Mouse (Mus musculus) embryo, embryonic 11 days (tissue): ENCODE measurements around the gene Tspan10.

Experiments
- DNase-seq: peaks from one replicate; pipeline ENCODE4 v3.0.0-alpha.2; 2015

Tspan10 gene

DNA sequence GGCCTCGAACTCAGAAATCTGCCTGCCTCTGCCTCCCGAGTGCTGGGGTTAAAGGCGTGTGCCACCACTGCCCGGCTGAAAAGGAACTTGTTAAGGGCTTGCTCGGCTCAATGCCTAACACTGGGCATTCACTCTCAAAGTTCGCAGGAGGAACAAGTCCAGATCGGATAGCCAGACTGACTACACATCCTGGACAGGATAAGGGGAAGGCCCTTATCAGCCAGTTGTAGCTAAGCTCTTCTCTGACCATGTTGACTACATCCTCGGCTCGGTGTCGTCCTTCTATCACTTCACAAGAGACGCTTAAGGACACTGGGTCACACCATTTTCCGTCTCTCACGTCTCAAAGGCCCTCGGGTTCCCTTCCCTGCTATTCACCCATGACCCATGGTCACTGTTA lies 14.9 kb downstream of the Tspan10 start:
- DNase-seq = no peak

DNA sequence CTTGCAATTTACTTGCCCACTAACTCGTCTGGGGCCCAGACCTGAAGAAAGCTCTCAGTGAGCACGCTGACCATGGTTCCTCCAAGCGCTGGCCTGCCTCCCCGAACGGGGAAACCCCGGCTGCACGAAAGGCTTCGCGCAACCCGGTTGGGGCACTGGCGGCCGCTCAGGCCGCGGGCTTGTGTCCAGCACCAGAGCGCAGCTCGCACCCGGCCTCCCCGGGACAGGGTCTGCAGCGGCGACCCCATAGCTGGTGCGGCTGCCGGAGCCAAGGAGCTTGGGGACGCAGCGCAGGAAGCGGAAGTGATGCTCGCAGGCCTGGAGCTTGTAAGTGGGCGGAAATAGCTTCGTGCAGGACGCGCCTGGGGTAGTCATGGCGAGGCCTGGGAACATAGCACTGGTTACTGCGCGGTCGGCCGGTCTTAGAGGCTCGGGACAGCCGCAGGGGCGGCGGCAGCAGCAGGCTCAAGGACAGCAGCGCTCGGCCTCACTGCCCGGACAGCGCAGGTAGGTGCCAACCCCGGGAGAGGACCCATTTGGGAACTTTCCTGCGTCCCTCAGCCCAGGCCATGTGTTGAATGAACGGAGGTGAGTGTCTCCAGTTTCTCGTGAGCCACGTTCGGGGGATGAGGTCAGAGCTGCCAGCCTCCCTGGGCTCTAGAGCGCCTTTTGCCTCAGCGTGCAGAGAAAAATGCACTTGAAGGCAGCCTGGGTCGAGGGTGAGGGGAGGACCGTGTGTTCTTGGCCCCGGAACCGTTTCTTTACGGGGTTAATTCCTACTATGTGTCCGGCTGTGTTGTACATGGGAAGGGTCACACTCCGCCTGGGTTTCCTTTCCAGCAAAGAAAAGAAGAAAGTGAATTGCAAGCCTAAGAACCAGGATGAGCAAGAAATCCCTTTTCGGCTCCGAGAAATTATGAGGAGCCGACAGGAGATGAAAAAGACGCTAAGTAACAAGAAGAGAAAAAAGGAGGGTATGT lies 15.6 kb downstream of the Tspan10 start, which contains the start of the genes Oxld1 and Ccdc137:
Gene Oxld1 (minus strand): TSS at position 297 of the 980 bp plus-strand sequence.
Gene Ccdc137 (plus strand): TSS at position 344 of the 980 bp plus-strand sequence.
- peak; percentile 94 for DNase-seq

DNA sequence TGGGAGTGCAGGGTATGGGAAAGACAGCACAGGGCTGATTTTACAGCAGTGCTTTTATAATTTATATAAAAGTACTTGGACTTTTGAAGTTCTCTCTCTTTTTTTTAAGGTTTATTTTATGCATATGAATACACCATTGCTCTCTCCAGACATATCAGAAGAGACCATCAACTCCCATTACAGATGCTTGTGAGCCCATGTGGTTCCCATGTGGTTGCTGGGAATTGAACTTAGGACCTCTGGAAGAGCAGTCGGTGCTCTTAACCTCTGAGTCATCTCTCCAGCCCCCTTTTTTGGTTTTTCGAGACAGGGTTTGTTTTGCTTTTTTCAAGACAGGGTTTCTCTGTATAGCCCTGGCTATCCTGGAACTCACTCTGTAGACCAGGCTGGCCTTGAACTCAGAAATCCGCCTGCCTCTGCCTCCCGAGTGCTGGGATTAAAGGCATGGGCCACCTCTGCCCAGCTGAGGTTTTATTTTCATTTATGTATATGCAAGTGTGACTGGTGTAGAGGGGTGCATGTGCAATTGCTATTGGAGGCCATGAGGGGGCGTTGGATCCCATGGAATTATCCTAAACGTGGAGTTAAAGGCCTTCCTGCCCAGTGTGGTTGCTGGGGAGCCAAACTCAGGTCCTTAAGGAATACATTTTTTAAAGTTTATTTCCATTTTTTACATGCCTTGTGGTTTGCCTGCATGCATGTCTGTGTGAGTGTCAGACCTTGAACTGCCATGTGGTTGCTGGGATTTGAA lies 16.6 kb downstream of the Tspan10 start:
- DNase-seq = no peak

DNA sequence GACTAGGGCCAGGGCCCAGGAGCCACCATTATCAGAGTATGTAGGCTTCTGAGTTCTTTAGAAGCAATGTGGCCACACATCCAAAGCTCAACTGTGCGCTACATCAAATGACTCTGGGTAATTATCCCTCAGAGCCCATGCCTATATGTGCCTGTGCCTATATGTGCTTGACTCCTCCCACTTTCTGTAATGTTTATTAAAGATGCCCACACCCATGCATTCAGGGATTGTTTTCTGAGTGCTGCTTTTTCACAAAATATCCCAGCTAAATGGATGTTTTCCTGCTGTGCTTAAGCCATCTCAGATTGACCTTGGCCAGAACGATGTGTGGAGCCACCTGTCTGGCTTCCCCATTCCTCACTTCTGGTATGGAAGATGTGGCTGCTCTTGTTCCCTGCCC lies 21.1 kb downstream of the Tspan10 start:
- DNase-seq = no peak

DNA sequence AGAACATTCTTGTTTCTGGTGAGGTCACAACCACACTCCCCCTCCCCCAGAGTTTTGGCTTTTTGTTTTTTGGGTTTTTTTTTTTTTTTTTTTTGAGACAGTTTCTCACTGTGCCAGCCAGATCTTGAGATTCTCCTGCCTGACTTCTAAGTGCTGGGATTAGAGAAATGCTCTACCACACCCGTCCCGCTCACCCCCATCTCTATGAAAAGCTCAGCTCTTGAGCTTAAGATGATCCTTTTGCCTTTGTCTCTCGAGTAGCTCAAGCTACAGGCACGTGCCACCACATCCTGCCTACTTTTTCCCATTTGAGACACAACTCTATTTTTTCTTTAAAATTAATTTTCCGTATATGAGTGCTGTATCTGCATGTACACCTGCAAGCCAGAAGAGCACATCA lies 21.9 kb downstream of the Tspan10 start:
- no peak for DNase-seq

DNA sequence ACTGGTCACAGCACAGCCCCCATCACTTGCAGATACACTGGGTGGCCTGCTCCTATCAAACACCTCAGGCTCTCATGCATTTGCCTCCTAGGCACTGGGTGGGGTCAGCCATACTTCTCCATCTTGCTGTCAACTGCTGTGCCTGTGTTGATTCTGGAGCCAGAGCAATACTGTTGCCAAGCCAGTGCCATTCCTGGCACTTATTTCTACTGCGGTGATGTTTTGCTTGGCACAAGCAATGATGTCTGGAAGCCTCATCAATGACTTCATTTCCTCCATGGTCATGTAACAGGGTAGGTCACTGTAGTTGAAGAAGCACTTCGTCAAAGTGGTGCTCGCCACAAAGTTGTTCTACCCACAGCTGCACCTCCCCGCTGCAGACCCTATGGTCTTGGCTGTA lies 23.1 kb downstream of the Tspan10 start:
- DNase-seq = no peak

DNA sequence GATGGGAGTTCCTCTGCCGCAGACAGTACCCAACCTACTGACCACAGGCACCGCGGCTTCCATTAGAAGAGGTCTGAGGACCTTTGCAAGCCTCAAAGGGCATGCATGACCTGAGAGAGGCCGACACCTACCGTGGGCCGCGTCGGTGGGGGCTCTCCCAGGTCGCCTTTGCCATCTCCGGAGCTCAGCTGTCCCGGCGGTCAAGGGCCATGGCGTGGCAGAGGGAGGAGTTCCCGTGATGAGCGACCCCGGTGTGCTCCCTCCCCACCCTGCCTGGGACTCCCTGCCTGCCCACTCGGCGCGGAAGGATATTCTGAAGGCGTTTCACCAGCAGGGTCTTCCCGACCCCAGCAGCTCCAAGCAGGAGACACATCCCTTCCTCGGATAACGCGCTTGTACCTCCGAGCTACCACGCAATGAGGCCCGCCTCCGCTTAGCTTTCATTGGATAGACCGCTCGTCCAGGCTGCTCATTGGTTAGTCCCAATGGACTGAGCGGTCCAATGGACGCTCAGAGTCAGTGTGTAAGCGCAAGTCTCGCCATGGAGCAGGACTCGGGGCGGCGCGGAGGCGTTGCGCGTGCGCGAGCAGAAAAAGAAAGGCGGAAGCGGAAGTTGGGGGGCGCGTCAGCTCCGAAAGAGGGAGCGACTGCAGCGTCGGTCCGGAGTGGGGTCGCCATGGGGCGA lies 24.7 kb downstream of the Tspan10 start, which contains the start of gene Arl16:
Gene Arl16 (minus strand): TSS at position 557 of the 685 bp plus-strand sequence.
- DNase-seq = peak; percentile 99

DNA sequence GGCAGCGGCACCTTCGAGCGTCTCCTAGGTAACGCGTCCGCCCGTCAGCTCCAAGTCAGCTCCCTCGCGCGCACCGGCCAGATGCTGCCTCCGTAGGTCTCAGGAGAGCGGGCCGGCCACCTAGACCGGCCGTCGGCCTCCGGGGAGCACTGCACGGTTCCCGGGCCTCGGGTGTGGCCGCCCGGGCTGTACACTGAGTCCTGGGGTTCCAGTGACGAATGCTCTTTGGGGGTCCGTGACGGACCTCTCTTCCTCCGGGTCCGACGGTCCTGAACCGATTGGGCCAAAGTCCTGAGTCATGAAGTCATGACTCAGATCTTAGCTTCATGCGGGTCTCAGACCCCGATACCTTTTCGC lies 25.3 kb downstream of the Tspan10 start:
- DNase-seq = no peak

DNA sequence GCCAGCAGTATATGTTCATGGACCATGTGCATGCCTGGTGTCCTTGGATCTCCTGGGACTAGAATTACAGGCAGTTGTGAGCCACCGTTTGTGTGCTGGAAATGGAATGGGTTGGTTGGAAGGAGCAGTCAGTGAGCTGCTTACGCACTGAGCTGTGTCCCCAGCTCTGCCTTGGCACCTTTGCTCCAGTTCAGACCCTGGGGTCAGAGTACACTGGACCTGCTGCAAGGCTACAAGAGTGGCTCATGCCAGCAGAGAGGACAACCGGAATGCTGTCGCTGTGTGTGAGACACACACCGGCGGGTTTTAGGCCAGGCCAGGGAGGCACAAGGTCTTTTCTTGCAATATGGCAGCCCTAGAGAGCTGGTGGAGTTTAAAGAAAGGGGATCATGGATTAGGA lies 29.6 kb downstream of the Tspan10 start:
- DNase-seq = no peak

DNA sequence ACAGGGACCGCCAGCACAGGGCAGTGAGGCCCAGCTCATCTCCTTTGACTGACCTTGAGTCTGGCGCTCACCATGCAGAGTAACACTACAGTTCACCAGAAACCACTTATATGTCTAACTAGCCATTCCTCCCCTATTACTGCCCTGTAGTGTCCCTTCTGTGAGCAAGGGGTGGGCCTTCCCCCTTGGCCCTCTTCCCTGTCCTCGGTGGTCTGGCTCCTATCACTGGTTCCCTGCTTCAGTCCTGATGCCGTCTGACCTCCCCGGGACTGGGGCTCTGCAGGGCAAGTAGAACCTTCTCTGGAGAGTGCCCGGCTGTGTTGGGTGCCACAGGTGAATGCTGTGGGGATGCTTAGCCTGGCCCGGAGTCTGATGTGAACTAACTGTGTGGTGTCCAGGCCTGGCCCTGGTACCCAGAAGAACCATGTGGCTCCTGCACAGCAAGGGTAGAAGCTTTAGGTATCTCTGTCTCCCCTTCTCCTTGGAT lies 41.0 kb downstream of the Tspan10 start:
- DNase-seq = no peak

DNA sequence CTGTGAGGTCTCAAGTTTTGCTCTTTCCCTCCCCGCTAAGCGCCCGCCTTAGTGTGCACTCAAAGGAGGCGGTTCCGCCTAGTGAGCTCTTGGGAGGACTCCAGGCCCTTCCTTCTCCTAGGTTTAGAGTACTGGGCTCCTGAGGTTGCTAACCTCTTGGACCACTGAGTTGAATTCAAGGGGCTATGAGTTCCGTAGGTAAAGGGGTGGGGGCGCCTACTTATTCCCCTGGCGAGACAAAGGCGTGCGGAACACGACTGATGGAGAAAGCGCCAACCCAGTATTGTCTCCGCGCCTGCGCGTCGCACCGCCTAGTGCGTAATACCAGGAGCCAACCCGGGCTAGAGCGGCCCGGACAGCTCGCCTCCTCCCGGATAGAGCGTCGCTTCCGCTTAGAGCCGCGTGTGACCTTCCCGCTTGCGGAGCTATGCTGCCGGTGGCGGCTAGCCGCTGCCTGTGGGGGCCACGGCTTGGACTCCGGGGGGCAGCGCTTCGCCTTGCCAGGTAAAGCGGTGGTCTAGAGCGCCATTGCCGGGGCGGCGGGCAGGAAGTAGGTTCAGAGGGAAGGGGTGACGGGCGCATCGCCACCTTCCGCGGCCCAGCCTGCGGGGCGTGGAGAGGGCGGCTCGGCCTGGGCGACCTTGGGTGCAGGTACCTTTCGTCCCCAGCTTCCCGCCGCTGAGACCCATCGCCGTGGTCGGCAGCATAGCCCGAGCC lies 42.0 kb downstream of the Tspan10 start, which contains the start of gene Mrpl12:
Gene Mrpl12 (plus strand): TSS at position 349 of the 717 bp plus-strand sequence.
- DNase-seq = peak; percentile 100

DNA sequence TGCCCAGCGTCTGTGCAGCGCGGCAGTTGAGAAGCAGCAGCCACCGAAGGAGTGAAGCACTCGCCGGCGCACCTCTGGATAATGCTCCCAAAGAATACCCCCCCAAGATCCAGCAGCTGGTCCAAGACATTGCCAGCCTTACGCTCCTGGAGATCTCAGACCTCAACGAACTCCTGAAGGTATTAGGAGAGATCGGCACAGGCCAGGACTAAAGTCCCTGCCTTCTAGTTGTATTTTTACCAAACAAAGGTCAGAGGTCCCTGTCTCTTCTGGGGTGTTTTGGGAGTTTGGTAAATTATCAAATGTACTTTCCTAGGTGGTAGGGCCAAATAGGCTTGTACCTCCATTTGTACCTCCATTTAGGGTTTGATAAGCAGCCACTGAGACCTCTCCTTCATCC lies 42.8 kb downstream of the Tspan10 start:
- DNase-seq = no peak

DNA sequence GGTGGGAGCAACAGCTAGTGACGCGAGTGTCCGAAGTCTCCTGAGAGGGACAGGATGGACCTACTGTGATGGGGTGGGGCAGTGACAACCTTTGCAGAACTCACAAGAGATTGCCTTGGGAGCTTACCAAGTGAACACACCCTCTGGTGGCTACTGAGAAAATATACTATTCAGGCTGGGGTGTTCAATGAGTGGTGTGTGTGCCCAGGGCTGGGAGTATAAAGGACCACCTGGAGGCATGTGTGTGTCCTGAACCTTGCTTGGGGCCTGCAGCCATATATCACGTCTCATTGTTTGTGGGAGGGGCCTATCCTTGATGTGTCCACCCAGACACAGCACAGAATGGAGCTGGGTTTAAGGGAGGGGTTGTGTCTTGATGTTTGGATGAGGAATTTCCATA lies 46.1 kb downstream of the Tspan10 start:
- DNase-seq = no peak

DNA sequence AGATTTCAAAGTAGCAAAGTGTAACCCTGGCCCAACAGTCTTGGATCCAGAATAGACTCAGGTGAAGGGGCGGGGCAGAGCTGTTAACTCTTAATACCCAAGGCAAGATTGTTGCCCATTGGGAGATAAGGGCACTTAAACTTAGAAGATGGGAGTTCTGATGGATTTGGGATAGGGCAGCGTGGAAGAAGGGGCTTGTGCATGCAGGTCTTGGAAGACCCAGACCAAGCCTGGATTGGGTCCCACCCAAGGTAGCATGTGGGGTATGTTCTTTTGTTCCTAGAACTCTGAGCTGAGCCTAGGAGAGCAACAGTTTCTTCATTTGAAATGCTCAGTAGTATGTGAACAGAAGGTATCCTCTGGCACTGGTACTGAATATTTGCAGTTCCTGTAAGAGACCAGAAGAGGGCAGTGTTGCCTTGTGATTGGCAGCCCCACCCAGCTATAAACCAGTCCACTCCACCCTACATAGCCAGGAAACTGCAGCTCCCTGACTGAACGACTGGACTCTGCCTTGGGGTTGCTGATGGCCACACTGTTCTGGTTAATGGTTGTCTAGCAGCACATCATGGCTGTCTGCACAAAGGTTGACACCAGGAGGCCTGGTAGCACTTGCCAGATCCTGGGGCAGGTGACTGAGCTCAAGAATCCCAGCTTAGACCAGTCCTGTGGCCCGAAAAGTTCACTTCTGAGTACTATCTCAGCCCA lies 46.8 kb downstream of the Tspan10 start:
- DNase-seq = peak; percentile 83

DNA sequence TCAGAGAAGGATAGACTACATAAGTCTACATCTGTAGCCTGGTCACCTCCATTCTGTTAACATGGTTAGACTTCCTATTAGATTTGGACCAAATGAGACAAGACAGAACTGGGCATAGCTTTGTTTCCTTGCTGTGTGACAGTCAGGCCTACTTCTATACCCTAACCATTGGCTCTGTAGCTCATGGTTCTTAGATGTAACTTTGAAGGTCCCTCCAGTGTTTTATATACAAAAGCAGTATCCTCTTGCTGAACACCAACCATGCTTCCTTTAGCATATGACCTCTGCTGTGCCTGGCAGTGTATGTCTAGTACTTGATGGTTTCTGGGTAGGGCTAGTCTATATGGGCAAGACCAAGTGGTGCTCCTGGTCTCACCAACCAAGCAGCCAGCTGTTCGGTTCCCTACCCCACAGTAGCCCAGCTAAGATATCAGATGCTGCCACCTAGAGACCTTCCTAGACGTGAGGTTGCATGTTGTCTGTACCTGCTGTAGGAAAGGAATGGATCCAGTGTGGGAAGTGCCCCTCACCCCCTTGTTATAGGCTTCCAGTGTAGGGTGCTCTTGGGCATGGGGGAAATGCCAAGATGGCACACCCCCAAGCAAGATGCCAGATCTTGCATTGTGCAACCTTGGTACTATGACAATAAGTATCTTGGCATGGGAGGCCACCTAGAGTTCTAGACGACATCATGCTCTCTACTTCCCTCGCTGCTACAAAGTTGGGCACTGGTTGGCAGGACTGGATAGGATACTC lies 48.0 kb downstream of the Tspan10 start:
- no peak for DNase-seq

DNA sequence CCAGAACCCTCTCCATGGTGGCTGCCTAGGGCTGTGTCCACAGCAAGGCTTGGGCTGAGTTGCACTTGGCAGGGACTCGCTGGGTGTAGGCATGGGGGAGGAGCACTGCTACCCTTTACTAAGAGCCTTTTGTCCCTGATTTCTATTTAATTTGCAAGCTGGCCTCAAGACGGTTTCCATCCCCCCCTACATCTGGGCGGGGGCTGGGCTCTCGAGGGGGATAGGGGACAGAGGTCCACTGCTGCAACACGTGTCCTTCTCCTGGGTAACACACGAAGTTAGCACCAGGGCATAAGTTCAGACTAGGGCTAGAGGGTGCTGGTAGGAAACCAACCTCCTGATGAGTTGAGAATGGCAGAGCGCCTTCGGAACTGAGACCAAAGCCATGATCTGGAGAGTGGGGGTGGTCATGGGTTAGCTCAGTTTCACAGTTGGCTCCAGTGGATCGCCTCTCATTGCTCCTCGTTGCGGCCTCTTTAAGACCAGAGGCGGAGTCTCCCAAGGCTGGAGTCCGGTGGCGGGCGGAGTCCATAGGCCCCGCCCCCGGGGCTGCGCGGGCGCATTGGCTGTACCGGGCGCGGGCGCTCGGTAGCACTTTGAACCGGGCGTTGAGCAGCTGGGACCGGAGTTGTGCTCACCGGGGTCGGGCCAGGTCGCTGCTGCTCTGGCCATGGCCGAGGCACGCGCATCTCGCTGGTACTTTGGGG lies 49.0 kb downstream of the Tspan10 start, which contains the start of gene Slc25a10:
Gene Slc25a10 (plus strand): TSS at position 524 of the 707 bp plus-strand sequence.
- peak; percentile 97 for DNase-seq

DNA sequence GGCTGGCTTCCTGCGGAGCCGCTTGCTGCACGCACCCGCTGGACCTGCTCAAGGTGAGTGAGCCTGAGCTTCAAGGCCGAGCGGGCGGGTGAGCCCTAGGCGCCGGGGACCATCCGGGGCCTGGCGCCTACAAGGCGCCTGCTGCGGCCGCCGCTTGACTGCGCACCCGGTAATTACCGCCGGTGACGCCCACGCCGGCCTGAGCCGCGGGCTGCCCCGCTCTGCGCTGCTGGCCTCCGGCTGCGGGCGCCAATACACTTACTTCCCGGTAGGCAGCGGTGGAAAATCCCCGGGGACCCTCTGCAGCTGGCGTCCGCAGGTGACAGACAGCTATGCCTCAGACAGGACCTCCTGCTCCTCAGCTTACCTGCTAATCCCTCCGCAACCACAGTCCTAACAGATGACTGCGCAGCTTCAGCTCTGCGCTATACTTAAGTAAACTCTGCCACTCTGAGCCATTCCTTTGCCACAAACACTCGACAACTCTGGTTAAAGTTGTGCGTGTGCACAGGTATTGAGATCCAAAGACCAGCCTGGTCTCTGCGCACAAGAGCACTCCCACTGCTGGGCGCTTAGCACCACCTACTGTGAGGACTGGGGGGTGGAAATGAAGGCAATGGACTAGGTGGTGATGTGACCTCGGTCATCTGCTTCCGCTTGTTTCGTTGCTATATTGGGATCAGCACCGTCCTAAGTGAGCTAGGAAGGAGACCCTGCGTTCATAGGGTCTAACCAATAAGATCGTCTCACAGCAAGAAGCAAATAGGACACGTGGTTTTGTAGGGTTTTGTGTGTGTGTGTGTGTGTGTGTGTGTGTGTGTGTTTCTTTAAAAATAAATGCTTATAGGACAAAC lies 49.8 kb downstream of the Tspan10 start:
- peak; percentile 60 for DNase-seq

DNA sequence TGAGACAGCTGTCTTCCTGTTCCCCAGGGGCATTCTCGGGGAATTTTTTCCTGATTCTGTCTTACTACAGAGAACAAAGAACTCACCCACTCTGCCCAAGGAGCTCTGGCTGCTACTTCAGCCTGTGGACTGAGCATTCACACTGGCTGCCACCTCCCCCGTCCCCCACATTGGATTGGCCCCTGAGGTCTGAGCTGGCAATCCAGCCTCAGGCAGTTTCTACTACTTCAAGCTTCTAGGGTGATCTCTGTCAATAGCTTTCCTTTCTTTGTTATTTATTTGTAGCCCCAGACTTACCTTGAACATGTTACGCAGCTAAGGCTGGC lies 50.4 kb downstream of the Tspan10 start:
- DNase-seq = no peak

DNA sequence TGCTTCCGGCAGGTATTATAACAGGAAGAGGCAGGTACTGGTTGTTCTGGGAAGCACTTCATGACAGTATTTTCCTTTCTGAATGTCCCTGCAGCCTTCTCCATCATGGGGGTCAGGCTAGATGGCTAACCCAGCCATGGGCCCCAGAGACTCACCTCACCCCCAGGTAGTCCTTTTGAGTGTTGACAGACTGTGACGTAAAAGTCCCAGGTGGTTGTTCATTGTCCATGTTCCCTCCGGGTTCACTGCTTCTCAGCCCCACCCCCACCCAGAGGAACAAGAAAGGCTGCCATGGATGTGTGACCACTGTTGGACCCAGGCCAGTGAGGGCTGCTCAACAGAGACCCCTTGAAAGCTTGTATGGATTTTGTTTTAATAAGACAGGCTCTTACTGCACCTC lies 50.9 kb downstream of the Tspan10 start:
- no peak for DNase-seq
